Mouse (Mus musculus): Measurements from ENCODE around the gene Ankub1.

Ankub1 gene

DNA sequence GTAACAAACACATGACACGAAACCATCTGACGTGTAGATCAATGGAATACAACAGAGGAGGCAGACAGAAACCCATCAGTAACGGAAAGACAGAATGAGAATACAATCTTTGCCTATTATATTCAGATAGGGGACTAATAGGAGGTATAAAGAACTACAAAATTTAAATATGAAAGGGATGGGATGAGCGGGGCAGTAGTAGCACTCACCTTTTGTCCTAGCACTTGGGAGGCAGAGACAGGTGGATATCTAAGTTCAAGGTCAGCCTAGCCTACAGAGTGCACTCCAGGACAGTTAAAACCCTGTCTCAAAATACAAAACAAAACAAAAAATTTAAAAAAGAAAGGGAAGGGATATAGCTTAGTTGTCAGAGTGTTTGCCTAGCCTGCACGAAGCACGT, 49.4 kb downstream of the Ankub1 start:
- no peak for DNase-seq (ENCODE audit: low spot score in 2 of 2)

DNA sequence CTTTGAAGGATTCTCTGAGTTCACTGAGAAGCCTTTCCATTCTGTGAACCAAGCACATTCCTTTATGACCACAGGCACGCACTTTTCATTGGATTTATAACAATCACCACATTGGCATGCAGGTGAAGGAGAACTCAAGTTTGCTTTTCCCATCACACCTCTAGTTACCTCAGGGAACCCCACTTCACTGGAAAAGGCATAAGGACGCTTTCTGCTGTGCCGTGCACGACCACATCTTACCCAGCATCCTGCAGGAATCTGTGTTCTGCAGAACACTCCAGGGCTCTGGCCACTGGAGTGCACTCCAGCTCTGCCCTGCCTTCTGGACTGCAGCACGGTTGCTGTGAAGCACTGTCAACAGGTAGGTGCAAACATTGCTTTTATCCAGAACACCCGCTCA, 55.0 kb downstream of the Ankub1 start:
- DNase-seq (ENCODE audit: low spot score in 2 of 2): no peak

DNA sequence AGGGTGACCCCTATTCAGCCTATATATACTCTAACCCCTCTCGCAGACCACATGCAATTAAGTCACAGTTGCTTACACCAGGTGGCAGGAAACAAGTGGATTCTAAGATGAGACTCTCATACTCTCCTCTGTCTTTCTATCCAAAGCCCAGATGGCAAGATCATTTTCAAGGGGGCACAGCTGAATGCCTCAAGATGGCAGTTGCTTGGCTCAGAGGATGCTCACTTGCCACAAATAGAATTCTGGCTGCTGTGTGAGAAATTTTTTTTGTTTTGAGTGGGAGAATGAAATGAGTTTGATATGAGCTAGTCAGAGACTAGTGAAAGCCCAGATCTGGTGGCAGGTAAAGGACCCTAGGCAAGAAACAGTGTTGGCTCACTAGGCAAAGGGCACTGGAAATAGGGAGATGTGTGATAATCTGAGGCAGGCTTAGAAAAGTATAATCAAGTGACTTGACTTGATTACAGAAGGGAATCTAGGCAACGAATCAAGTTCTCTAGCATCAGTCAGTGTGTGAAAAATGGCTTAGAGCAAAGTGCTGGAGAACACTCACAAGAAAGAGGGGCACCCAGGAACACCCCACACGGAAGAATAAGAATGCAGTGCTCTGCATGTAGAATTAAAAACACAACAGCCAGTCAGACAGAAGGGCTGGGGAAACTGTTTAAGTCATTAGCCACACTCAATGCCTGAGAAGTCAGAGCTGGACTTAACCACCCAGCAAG, 57.7 kb downstream of the Ankub1 start:
- DNase-seq (ENCODE audit: low spot score in 2 of 2): peak; percentile 41 to 69

DNA sequence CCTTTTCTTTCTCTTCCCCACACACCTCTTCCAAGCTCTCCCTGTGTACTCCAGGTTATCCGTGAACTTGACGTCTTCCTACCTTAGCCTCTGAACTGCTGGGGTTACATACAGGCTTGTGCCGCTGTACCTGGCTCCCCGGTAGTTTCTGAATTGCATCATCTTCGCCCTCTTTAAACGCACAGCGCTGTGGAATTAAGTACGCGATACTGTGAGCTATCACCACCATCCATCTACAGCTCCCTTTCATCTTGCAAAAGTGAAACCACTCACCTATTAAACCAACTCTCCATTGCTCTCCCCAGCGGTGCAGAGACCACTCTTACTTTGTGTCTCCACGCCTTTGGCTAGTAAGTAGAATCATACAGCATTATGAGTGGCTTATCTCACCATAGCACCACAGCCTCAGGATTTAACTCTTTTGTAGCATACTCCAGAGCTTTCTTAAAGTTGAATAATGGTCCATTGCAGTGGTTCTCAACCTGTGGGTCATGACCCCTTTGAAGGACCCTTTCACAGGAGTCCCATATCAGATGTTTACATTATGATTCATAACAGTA, 65.6 kb downstream of the Ankub1 start:
- DNase-seq (ENCODE audit: low spot score in 2 of 2): no peak

DNA sequence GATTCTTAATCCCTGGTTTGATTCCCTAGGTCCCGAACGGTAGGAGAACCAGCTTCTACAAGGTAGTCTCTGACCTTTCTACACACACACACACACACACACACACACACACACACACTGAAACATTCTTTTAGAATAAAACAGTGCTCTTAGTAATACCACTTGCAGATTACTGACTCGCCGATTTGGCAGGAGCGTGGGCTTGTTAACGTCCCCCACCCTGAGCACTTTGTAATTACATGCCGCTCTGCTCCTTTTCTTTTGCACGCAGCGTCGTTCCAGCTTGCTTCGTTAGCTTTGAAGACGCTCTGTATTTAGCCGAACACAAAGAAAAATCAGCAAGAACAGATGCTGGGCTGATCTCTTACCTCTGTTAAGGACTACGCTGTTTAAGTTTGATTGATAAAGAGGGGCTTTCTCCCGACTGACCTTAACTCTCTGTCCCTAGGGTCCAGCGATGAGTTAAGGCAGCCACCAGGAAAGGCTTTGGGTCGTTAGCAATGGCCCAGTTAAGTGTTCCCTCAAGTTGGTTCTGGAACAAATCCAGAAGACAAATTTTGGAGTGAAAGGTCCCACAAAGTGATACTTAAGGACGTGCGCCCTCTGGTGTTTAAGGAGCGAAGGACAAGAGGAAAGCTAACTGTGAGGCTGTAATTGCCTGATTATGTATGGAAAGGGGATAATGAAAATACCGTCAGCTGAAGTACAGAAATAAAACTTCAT, 67.2 kb downstream of the Ankub1 start:
- peak; percentile 69 to 81 for DNase-seq (ENCODE audit: low spot score in 2 of 2)

DNA sequence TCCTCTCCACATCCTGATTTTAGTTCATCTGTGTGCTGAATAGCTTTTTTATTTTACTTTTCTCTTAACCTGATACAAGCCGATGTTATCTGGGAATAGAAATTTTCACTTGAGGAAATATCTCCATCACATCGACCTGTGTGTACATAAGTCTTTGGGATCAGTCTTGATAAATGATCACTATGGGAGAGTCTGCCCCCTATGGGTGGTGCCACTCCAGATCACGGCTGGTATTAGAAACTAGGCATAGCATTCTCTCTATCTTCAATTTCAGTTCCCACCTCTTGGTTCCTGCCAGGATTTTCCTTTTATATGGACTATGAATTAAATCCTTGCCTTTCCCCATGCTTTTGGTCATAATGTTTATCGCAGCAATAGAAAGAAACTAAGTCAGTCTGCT, 72.9 kb downstream of the Ankub1 start:
- DNase-seq (ENCODE audit: low spot score in 2 of 2): no peak

DNA sequence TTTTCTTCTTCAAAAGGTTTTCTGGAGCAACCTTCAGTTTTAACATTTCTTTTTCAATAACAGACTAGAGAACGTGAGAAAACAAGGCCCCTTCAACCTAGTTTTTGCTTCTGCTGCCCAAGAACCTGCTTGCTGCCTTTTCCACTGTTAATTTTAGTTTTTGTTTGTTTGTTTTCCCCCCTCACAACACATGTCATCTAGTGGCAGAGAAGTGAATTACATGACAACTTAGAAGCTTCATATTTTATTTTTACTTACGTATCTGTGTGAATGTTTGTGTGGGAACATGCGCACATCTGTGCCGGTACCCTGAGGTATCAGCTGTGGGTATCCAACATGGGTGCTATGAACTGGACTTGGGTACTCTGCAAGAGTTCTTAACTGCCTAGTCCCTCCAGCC, 76.9 kb downstream of the Ankub1 start:
- no peak for DNase-seq (ENCODE audit: low spot score in 2 of 2)

DNA sequence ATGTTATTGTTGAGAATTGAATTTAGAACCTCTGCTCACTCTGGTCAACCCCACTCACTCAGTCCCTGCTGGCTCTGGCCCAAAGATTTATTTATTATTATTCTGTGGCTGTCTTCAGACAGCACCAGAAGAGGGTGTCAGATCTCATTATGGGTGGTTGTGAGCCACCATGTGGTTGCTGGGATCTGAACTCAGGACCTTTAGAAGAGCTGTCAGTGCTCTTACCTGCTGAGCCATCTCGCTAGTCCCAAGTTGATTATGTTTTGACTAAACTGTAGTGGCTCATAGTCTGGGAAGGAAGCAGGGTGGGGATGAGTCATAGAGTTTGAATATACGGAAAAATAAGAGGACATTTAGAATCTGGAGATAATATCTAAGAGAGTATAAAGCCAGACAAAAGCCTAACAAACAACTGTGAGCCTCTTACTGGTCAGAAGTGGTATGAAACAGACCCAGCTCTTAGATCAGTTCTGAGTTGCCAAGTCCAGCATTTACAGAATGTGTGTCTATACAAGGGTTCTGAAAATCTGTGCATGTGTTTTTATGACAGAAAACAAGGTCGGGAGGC, 80.1 kb downstream of the Ankub1 start:
- DNase-seq (ENCODE audit: low spot score in 2 of 2): no peak

DNA sequence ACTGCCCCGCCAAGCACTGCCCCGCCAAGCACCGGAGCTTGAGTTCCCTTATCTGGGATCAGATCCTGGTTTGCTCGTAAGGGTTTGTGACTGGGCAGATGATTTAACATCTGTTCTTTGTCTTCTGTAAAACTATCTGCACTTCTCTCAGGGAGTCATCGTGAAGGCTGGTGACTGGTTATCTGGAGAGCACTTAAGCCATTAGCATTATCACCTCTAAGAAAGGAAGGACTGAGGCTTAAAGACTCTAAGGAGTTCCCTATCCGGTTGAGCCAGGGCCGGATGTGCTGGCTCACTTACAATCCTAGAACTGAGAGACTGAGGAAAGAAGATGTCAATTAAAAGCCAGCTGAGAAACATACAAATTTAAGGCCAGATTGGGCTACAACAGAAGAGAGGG, 80.8 kb downstream of the Ankub1 start:
- DNase-seq (ENCODE audit: low spot score in 2 of 2): no peak
